29 mouse cellular contexts compared by ENCODE assay signal in genomic region chr19:43750008-43750407, GRCm38 (mm10). TPM values are rescaled to one million over a fixed set of nuclear protein-coding genes. Genes with fewer than 3 reads are reported as not detected.
"Had no signal": no experiment of that assay in that cellular context is flagged by ENCODE, and none has a peak within 500 bp of the region (broad histone marks: within the 10 kb centered on the region; RNA-seq: fewer than 3 reads in every experiment).

No protein-coding gene starts in this region.

- H3K27me3 ChIP-seq: embryonic facial prominence, embryonic 12.5 days; embryonic facial prominence, embryonic 13.5 days; embryonic facial prominence, embryonic 15.5 days; forebrain, embryonic 12.5 days; forebrain, embryonic 13.5 days; forebrain, embryonic 15.5 days had no signal

- H3K4me2 ChIP-seq: embryonic facial prominence, embryonic 12.5 days; embryonic facial prominence, embryonic 13.5 days; embryonic facial prominence, embryonic 15.5 days; forebrain, embryonic 12.5 days; forebrain, embryonic 13.5 days; forebrain, embryonic 15.5 days had no signal

- H3K27ac ChIP-seq: embryonic facial prominence, embryonic 10.5 days; embryonic facial prominence, embryonic 12.5 days; embryonic facial prominence, embryonic 13.5 days; embryonic facial prominence, embryonic 15.5 days; forebrain, embryonic 10.5 days; forebrain, embryonic 12.5 days; forebrain, embryonic 13.5 days; forebrain, embryonic 15.5 days; gastrocnemius, adult 2 months; heart, adult 2 months had no signal

- DNase-seq: cerebellum, adult 8-10 months; cerebellum, adult 9-10 months; cerebellum, adult 9-11 months; cerebellum, postnatal 10 days; cerebellum, postnatal 14 days; cerebellum, postnatal 25 days; cerebellum, postnatal 36 days; embryo, embryonic 11 days; forebrain, postnatal 0 days; gastrocnemius, adult 2 months; gastrocnemius, postnatal 10 days; gastrocnemius, postnatal 14 days; gastrocnemius, postnatal 25 days; gastrocnemius, postnatal 36 days; heart, adult 18-20 months; heart, adult 2 months had no signal

- H3K4me3 ChIP-seq: embryonic facial prominence, embryonic 10.5 days; embryonic facial prominence, embryonic 12.5 days; embryonic facial prominence, embryonic 13.5 days; embryonic facial prominence, embryonic 15.5 days; erythroblast, embryonic 14.5 days; forebrain, embryonic 10.5 days; forebrain, embryonic 12.5 days; forebrain, embryonic 13.5 days; forebrain, embryonic 15.5 days; gastrocnemius, adult 2 months; heart, adult 2 months had no signal

- H3K9me3 ChIP-seq: embryonic facial prominence, embryonic 10.5 days; embryonic facial prominence, embryonic 12.5 days; embryonic facial prominence, embryonic 13.5 days; embryonic facial prominence, embryonic 15.5 days; forebrain, embryonic 10.5 days; forebrain, embryonic 12.5 days; forebrain, embryonic 13.5 days; forebrain, embryonic 15.5 days had no signal

- H3K4me1 ChIP-seq: embryonic facial prominence, embryonic 12.5 days had no signal

- ATAC-seq: forebrain, embryonic 13.5 days; forebrain, embryonic 14.5 days; forebrain, embryonic 15.5 days; forebrain, embryonic 16.5 days; forebrain, postnatal 0 days had no signal

- H3K9ac ChIP-seq: embryonic facial prominence, embryonic 12.5 days; embryonic facial prominence, embryonic 13.5 days; embryonic facial prominence, embryonic 15.5 days; forebrain, embryonic 12.5 days; forebrain, embryonic 13.5 days; forebrain, embryonic 15.5 days; forebrain, postnatal 0 days had no signal

RNA-seq across cellular contexts. Expression of gene Abcc2, which starts 32.0 kb away (rescaled TPM):
- total RNA-seq: forebrain, postnatal 0 days; gastrocnemius, adult 2 months; gastrocnemius, postnatal 14 days; gastrocnemius, postnatal 25 days; gastrocnemius, postnatal 36 days; heart, adult 18-20 months; heart, adult 2 months; heart, adult 8-10 months had no signal
- polyA plus RNA-seq: embryonic facial prominence, embryonic 10.5 days; forebrain, embryonic 10.5 days; forebrain, embryonic 11.5 days; forebrain, embryonic 12.5 days; forebrain, embryonic 13.5 days; forebrain, embryonic 14.5 days; forebrain, embryonic 15.5 days; forebrain, embryonic 16.5 days had no signal
